Comparison of ENCODE assay signal across 8 mouse cellular contexts in genomic region chr11:101658751-101659558, GRCm38 (mm10). TPM values are rescaled to one million over a fixed set of nuclear protein-coding genes. Genes with fewer than 3 reads are reported as not detected.
DNase-seq lines count a peak whose midpoint lies in the region; ATAC-seq and TF ChIP-seq lines count a peak whose summit lies in the region.

No protein-coding gene starts in this region.

- H3K27ac ChIP-seq in heart, embryonic 11.5 days (ENCODE audit: low read depth, low read length), result peak overlapping the region; percentile 73; the same call in 1 of the 2 replicates
- peak overlapping the region; percentile 85 for H3K27ac ChIP-seq in kidney, embryonic 16.5 days (ENCODE audit: low read length)
- peak overlapping the region; percentile 27; the same call in 1 of the 2 replicates for H3K27ac ChIP-seq in lung, embryonic 14.5 days (ENCODE audit: low read depth)

- no peak overlapping the region for H3K4me3 ChIP-seq in heart, embryonic 11.5 days (ENCODE audit: low read depth, low read length)
- no peak overlapping the region for H3K4me3 ChIP-seq in kidney, embryonic 16.5 days (ENCODE audit: low read length)
- no peak overlapping the region for H3K4me3 ChIP-seq in lung, embryonic 14.5 days (ENCODE audit: low read depth, low read length)

- H3K9me3 ChIP-seq in heart, embryonic 11.5 days (replicated peaks; ENCODE audit: control insufficient read depth, low read length), result no peaks in the 10 kb centered on the region
- H3K9me3 ChIP-seq in kidney, embryonic 16.5 days (ENCODE audit: low read length), result no peaks in the 10 kb centered on the region
- H3K9me3 ChIP-seq in lung, embryonic 14.5 days (ENCODE audit: low read depth, low read length), result no peaks in the 10 kb centered on the region

- DNase-seq in CD4-positive helper T cell, adult 2 months (ENCODE audit: low read depth, low spot score), result peak; percentile 87
- peak; percentile 48 for DNase-seq in Patski (ENCODE audit: low read depth, low spot score)
- DNase-seq in embryo, embryonic 11 days, result peak; percentile 82
- DNase-seq in lung, embryonic 14.5 days, result peak; percentile 93
- peak; percentile 75 for DNase-seq in retina, adult 2 months (ENCODE audit: low read depth, low spot score)
- peak; percentile 73 for DNase-seq in thymus, postnatal 4 days

- TF ChIP-seq CTCF in Patski (IDR thresholded peaks at IDR 0.05), result peak; percentile 80
- peak; percentile 84 for TF ChIP-seq CTCF in lung, embryonic 14.5 days (IDR thresholded peaks at IDR 0.05; ENCODE audit: low read depth)

- H3K4me1 ChIP-seq in heart, embryonic 11.5 days (ENCODE audit: control insufficient read depth, insufficient read depth, low read length), result peaks cover 12% of the 10 kb centered on the region
- peaks cover 4% of the 10 kb centered on the region; the same call in 1 of the 2 replicates for H3K4me1 ChIP-seq in kidney, embryonic 16.5 days (ENCODE audit: insufficient read depth, low read length)
- H3K4me1 ChIP-seq in lung, embryonic 14.5 days (ENCODE audit: insufficient read depth), result no peaks in the 10 kb centered on the region

- in situ Hi-C loops in Patski (cut with MboI; ENCODE audit: low pct_unique_long_range_greater_than_20kb), result no loop called here

- CTCF ChIA-PET in Patski (lab: Charles Lee), result interaction anchor here (0.7 to 6.7 kb wide), 5 partner anchors 36 to 86 kb away, joined by 3 to 87 read pairs (median 4); partner anchors contain the start of gene Dhx8

- WGBS in heart, embryonic 11.5 days (ENCODE audit: insufficient replicate concordance), result 34% methylated on average over 10 of the region's 10 CpGs
- 29% methylated on average over 10 of the region's 10 CpGs for WGBS in kidney, embryonic 16.5 days
- 31% methylated on average over 10 of the region's 10 CpGs for WGBS in lung, embryonic 14.5 days

- H3K27me3 ChIP-seq in Patski, result peaks cover 3% of the 10 kb centered on the region
- no peaks in the 10 kb centered on the region for H3K27me3 ChIP-seq in heart, embryonic 11.5 days (ENCODE audit: control insufficient read depth, insufficient read depth, low read length)
- no peaks in the 10 kb centered on the region for H3K27me3 ChIP-seq in kidney, embryonic 16.5 days (ENCODE audit: insufficient read depth, low read length)
- H3K27me3 ChIP-seq in lung, embryonic 14.5 days (ENCODE audit: insufficient read depth, low read length), result no peaks in the 10 kb centered on the region

- no peak overlapping the region for H3K9ac ChIP-seq in heart, embryonic 11.5 days (ENCODE audit: low read depth, low read length)
- no peak overlapping the region for H3K9ac ChIP-seq in kidney, embryonic 16.5 days (replicated peaks; ENCODE audit: low read length)
- no peak overlapping the region for H3K9ac ChIP-seq in lung, embryonic 14.5 days

- POLR2A ChIA-PET in Patski (lab: Charles Lee), result interaction anchor here (1.1 to 4.0 kb wide), 4 partner anchors 10 to 79 kb away, joined by 3 to 41 read pairs (median 6); partner anchors contain the start of gene Dhx8

- ATAC-seq in Patski, result peak; percentile 23
- no peak for ATAC-seq in heart, embryonic 11.5 days (replicated peaks; ENCODE audit: insufficient number of reproducible peaks, low FRiP score, low TSS enrichment)
- ATAC-seq in kidney, embryonic 16.5 days (ENCODE audit: low FRiP score, low TSS enrichment), result peak; percentile 14; the same call in 1 of the 2 replicates
- ATAC-seq in lung, embryonic 14.5 days (ENCODE audit: insufficient read depth), result peak; percentile 12; the same call in 1 of the 2 replicates

- no peaks in the 10 kb centered on the region for H3K36me3 ChIP-seq in heart, embryonic 11.5 days (ENCODE audit: control insufficient read depth, insufficient read depth, low read length)
- H3K36me3 ChIP-seq in kidney, embryonic 16.5 days (ENCODE audit: insufficient read depth, low read length), result no peaks in the 10 kb centered on the region
- no peaks in the 10 kb centered on the region for H3K36me3 ChIP-seq in lung, embryonic 14.5 days (ENCODE audit: insufficient read depth)

- H3K4me2 ChIP-seq in heart, embryonic 11.5 days, result no peak overlapping the region
- H3K4me2 ChIP-seq in kidney, embryonic 16.5 days (replicated peaks; ENCODE audit: low read depth, low read length), result no peak overlapping the region
- no peak overlapping the region for H3K4me2 ChIP-seq in lung, embryonic 14.5 days

RNA-seq across cellular contexts. Expression of gene Arl4d, which starts 6.4 kb away (rescaled TPM):
- polyA plus RNA-seq in Patski (2021), result 9.7 TPM
- polyA plus RNA-seq in heart, embryonic 11.5 days (2014; fragmentation: Nextera tagmentation; extraction: Ambion mirVana), result 9.4 and 10.5 TPM in 2 replicates
- 5.1 and 6.4 TPM in 2 replicates for polyA plus RNA-seq in kidney, embryonic 16.5 days (2015; fragmentation: Nextera tagmentation; extraction: Ambion mirVana)
- polyA plus RNA-seq in lung, embryonic 14.5 days (2014; fragmentation: Nextera tagmentation; extraction: Ambion mirVana), result 2.1 and 2.8 TPM in 2 replicates

RNA-seq across cellular contexts. Expression of gene Rdm1, which starts 32.0 kb away (rescaled TPM):
- 18.0 TPM for polyA plus RNA-seq in Patski (2021)
- polyA plus RNA-seq in heart, embryonic 11.5 days (2014; fragmentation: Nextera tagmentation; extraction: Ambion mirVana), result 27.9 and 28.2 TPM in 2 replicates
- 41.7 and 43.1 TPM in 2 replicates for polyA plus RNA-seq in kidney, embryonic 16.5 days (2015; fragmentation: Nextera tagmentation; extraction: Ambion mirVana)
- 33.1 and 33.4 TPM in 2 replicates for polyA plus RNA-seq in lung, embryonic 14.5 days (2014; fragmentation: Nextera tagmentation; extraction: Ambion mirVana)

RNA-seq across cellular contexts. Expression of gene Gm11634, which starts 59.9 kb away (rescaled TPM):
- polyA plus RNA-seq in Patski (2021), result not detected
- polyA plus RNA-seq in heart, embryonic 11.5 days (2014; fragmentation: Nextera tagmentation; extraction: Ambion mirVana), result not detected in 2 replicates
- polyA plus RNA-seq in kidney, embryonic 16.5 days (2015; fragmentation: Nextera tagmentation; extraction: Ambion mirVana), result not detected in 2 replicates
- not detected in 2 replicates for polyA plus RNA-seq in lung, embryonic 14.5 days (2014; fragmentation: Nextera tagmentation; extraction: Ambion mirVana)

Comparison
In these comparisons a context has a peak if more than half of its experiments do, and no peak if none do; other contexts are left out.
1. H3K27ac ChIP-seq: peak in every context shown above with its lines; median percentile 85 in kidney, embryonic 16.5 days; 73 in heart, embryonic 11.5 days; 27 in lung, embryonic 14.5 days.